Mouse (Mus musculus) midbrain, postnatal 0 days (tissue): ENCODE measurements at regions not wholly inside any gene's neighbourhood (a gene's known extent, or its start where the extent isn't known, plus 50 kb on each side); places are given as distances from the start of the nearest gene placed in this dataset.

ENCODE experiments used
- ATAC-seq: fragments of 200-750 bp; cut with Nextera tagmentation; 2 replicates; pipeline ENCODE4 v1.8.0; 2017; ENCODE audit warnings: moderate number of reproducible peaks, mild to moderate bottlenecking, moderate TSS enrichment, moderate library complexity; ENCODE audit not compliant: low FRiP score
- DNase-seq: peaks from one replicate; pipeline ENCODE4 v3.0.0-alpha.2; 2015; ENCODE audit warnings: low spot score
- H3K27ac ChIP-seq: fragments of 300-500 bp; sonication (generic); 2 replicates; pipeline ENCODE4 v1.5.1; 2014; ENCODE audit warnings: low read depth, mild to moderate bottlenecking, low read length, mixed read lengths
- H3K27me3 ChIP-seq: fragments of 300-500 bp; sonication (generic); 2 replicates; pipeline ENCODE4 v1.6.1; 2014; ENCODE audit warnings: low read length, control low read depth, mixed read lengths; ENCODE audit not compliant: insufficient read depth
- H3K36me3 ChIP-seq: fragments of 300-500 bp; sonication (generic); 2 replicates; pipeline ENCODE4 v1.6.1; 2014; ENCODE audit warnings: low read length, control low read depth, mixed read lengths; ENCODE audit not compliant: insufficient read depth
- H3K4me1 ChIP-seq: fragments of 300-500 bp; sonication (generic); 2 replicates; pipeline ENCODE4 v1.6.1; 2014; ENCODE audit warnings: mild to moderate bottlenecking, control low read depth, antibody characterized with exemption, low read length, mixed read lengths; ENCODE audit not compliant: insufficient read depth
- H3K4me2 ChIP-seq: fragments of 300-500 bp; sonication (generic); 2 replicates; pipeline ENCODE4 v1.6.1; 2014; ENCODE audit warnings: low read depth, mild to moderate bottlenecking, low read length, mixed read lengths; ENCODE audit not compliant: poor library complexity, severe bottlenecking
- H3K4me3 ChIP-seq: fragments of 300-500 bp; sonication (generic); 2 replicates; pipeline ENCODE4 v1.5.1; 2014; ENCODE audit warnings: low read depth, mild to moderate bottlenecking, low read length, moderate library complexity
- H3K9ac ChIP-seq: fragments of 300-500 bp; sonication (generic); replicated peaks from 2 replicates; pipeline ENCODE4 v1.6.1; 2014; ENCODE audit warnings: mild to moderate bottlenecking, low read length, moderate library complexity, mixed read lengths; ENCODE audit not compliant: poor library complexity, severe bottlenecking
- H3K9me3 ChIP-seq: fragments of 300-500 bp; sonication (generic); 2 replicates; pipeline ENCODE4 v1.6.1; 2016; ENCODE audit warnings: low read length, control low read depth
- CTCF ChIP-seq: IDR thresholded peaks from 2 replicates; pipeline ENCODE4 v1.5.1; 2016; ENCODE audit warnings: antibody characterized with exemption, mild to moderate bottlenecking
- WGBS: fragments of 180-500 bp; shearing (Covaris S2); extraction: QIAGEN DNeasy Blood & Tissue Kit; methylation state at CpG from one replicate; pipeline ENCODE4 v1.1.7; 2014; 5-methylcytosine and 5-hydroxymethylcytosine counted together

DNA sequence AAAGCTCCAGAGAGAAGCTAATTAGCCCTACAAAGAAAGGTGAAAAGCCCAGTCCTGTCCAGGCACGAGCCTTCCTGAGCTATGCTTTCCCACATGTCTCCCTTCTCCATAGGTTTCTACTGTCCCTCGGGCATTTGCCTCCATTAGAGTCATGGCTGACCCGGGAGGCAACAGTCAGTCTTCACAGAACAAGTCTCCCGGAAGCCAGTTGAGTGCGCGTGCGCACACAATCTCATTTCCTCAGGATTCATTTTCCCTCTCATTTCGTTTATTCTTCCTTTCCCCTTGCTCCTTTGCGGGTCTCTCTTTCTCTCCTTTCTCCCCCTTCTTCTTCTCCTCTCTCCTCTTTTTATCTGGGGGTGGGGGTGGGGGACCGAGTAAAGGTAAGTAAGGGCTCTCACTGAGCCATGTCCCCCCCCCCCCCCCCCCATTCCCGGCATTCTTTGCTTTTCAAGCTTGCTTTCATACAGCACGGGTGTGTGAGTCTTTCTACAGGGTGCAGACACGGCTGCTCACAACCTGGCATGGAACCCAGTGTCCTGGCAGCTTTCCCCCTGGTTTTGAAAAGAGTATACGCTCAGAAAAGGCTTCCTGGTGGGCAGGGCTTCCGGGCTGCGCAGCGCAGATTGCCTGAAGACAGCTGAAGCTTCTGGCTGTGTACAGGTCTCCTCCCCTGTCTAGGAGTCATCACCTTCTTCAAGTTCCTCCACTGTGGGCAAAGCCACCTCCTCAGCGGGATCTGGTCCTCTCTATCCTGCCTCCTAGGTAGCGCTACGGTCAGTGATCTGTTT, 289.8 kb upstream of the Klf3 start:
- no peaks in the 10 kb centered on the region for H3K27me3 ChIP-seq
- no peak overlapping the region for H3K9ac ChIP-seq
- H3K4me1 ChIP-seq = no peaks in the 10 kb centered on the region
- ATAC-seq (no peak), DNase-seq (peak; percentile 56)
- H3K9me3 ChIP-seq = no peaks in the 10 kb centered on the region
- no peak overlapping the region for H3K27ac ChIP-seq
- H3K4me2 ChIP-seq = no peak overlapping the region
- H3K36me3 ChIP-seq = no peaks in the 10 kb centered on the region
- no peak for TF ChIP-seq CTCF
- WGBS = 74% methylated on average over 20 of the region's 20 CpGs
- H3K4me3 ChIP-seq = no peak overlapping the region

DNA sequence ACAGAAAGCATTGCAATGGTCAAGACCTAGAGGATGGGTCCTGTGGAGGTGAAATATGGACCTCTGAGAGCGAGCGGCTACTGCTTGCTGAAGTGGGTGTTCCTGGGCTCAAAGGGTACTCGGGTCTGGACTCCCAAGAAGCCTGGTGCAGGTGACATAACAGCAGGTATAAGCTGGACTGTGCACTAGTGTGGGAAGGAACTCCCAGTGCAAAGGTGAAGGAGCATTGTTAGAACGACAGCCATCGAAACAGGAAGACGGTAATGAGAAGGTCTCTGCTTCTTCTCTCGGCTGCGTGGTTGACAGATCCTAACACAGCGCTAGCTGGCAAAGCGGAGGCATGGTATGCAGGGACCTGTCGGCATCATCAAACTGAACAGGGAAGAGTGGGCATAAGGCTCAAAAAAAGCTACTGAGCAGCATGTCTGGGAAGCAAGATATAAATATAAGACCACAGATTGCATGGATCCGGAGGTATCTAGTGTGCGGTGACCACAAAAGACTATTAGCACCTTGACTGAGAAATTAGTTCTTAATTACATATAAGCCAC, 287.0 kb upstream of the Klf3 start:
- DNase-seq = no peak
- H3K27me3 ChIP-seq = no peaks in the 10 kb centered on the region

DNA sequence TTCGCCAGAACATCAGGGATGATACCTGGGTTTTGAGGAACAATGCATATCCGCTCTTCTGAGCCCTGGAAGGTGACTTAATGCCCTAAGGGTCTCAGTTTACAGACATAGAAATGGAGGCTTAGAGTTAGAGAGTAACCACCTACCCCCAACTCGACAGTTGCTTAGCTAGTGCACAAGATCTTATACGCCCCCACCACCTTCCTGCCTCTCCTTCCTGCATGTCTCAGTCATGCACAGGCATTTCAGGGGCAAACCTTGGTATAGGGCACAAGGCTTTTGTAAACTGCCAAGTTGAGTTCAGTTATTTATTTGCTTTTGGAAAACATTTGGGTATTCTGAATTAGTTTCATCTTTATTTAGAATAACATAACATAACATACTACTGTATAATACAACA, 285.9 kb upstream of the Klf3 start:
- no peak overlapping the region for H3K4me2 ChIP-seq
- no peaks in the 10 kb centered on the region for H3K9me3 ChIP-seq
- H3K9ac ChIP-seq = no peak overlapping the region
- WGBS = 94% methylated on average over 4 of the region's 4 CpGs
- no peak for DNase-seq
- TF ChIP-seq CTCF = no peak
- no peaks in the 10 kb centered on the region for H3K27me3 ChIP-seq
- no peak for ATAC-seq
- H3K36me3 ChIP-seq = no peaks in the 10 kb centered on the region
- no peak overlapping the region for H3K4me3 ChIP-seq
- H3K4me1 ChIP-seq = no peaks in the 10 kb centered on the region
- no peak overlapping the region for H3K27ac ChIP-seq

More for the DNA sequence above, 287.0 kb upstream of the Klf3 start:
- no peak overlapping the region for H3K4me3 ChIP-seq
- no peak overlapping the region for H3K27ac ChIP-seq
- WGBS = 92% methylated on average over 13 of the region's 13 CpGs
- no peaks in the 10 kb centered on the region for H3K4me1 ChIP-seq
- ATAC-seq = no peak
- H3K9ac ChIP-seq = no peak overlapping the region
- TF ChIP-seq CTCF = no peak
- H3K9me3 ChIP-seq = no peaks in the 10 kb centered on the region
- no peak overlapping the region for H3K4me2 ChIP-seq
- H3K36me3 ChIP-seq = no peaks in the 10 kb centered on the region

DNA sequence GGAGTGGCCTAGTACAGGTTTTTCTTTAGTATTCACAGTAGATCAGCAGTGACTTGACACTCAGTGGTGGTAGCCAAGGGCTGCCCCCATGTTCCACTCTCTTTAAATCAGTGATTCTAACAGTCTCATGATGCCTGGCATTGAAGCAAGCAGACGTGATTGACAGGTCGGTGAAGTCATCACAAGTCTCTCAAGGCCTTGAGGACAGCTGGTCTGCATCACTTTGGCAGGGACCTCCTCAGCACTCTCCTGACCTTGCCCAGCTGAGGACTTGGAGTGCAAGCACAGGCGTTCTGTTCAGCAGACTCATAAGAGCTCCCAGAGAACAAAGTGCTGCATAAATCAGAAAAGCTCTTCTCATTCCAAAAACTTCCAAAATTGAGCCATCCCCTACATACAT, 285.4 kb upstream of the Klf3 start:
- Histone ChIP-seq H3K27ac (no peak overlapping the region), H3K36me3 (no peaks in the 10 kb centered on the region), H3K27me3 (no peaks in the 10 kb centered on the region), H3K4me3 (no peak overlapping the region), H3K4me1 (no peaks in the 10 kb centered on the region), H3K9me3 (no peaks in the 10 kb centered on the region), H3K9ac (no peak overlapping the region), H3K4me2 (no peak overlapping the region)
- DNase-seq = peak; percentile 65
- TF ChIP-seq CTCF = no peak
- no peak for ATAC-seq
- 51% methylated on average over 3 of the region's 3 CpGs for WGBS

DNA sequence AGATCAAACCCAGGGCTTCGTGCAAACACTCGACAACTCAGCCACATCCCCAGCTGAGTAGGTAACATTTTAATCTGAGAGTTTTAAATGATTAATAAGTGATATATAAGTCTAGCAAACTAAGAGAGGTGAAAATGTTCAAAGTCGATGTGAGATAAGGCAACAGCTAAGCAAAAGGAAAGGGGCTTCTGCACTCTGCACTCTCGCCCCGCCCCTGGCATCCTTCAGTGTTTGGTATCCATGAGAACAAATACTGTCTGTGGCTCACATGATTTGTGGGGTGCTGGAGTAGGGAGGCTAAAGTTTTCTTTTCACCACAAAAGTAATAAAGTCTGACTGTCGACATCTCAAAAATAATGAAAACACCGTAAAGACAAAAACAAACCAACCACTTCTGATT, 284.2 kb upstream of the Klf3 start:
- Histone ChIP-seq H3K4me3 (no peak overlapping the region), H3K27me3 (no peaks in the 10 kb centered on the region), H3K36me3 (no peaks in the 10 kb centered on the region), H3K27ac (no peak overlapping the region), H3K4me1 (no peaks in the 10 kb centered on the region), H3K9ac (no peak overlapping the region), H3K9me3 (no peaks in the 10 kb centered on the region), H3K4me2 (no peak overlapping the region)
- no peak for ATAC-seq
- WGBS = 88% methylated on average over 7 of the region's 7 CpGs
- no peak for TF ChIP-seq CTCF
- no peak for DNase-seq

DNA sequence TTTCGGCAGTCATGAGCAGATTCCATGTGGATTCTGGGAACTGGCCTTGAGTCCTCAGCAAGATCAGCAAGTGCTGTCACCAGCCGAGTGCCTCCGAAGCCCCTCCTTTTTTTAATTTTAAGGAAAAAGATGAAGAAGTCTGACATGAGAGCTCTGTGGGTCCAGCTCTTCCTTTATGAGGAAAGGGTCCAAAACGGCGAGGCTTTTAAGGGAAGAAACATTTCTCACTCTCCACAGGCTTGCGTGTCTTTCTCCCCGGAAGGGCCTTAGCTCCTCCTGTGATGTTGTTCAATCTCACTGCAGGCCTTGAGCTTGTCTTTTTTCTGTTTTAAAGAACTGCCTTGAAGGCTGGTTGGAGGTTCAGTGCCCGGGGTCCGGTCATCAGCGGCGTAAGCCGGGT, 283.5 kb upstream of the Klf3 start:
- TF ChIP-seq CTCF = no peak
- Histone ChIP-seq H3K27me3 (no peaks in the 10 kb centered on the region), H3K27ac (no peak overlapping the region), H3K4me3 (no peak overlapping the region), H3K36me3 (no peaks in the 10 kb centered on the region), H3K9me3 (no peaks in the 10 kb centered on the region), H3K9ac (no peak overlapping the region), H3K4me1 (no peaks in the 10 kb centered on the region), H3K4me2 (no peak overlapping the region)
- ATAC-seq (no peak), DNase-seq (no peak)
- 80% methylated on average over 12 of the region's 12 CpGs for WGBS
